Mouse (Mus musculus): ENCODE results near the gene Olfr828.

The Olfr828 gene

DNA sequence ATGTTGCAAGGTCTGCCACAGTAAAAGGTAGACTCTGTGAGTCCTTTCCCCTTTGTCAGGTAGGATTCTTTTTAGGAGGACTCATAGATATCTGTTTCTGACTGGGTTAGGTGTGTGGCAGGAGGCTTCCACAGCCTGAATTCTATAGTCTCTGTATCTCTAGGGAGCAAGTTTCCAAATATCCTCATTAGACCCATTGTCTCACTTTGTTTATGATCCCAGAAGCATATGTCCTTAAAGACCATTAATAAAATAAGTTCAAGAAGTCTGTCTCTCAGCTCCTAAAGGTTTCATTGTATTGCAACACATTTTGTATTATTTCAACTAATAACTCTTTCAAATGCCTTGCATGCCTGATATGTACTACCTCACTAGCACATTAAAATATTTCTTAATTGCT lies at the start of gene Olfr828:
TSS of gene Olfr828 (minus strand) at position 101 of the 400 bp plus-strand sequence.
- CTCF ChIA-PET = no interaction called here
- POLR2A ChIA-PET = no interaction called here

DNA sequence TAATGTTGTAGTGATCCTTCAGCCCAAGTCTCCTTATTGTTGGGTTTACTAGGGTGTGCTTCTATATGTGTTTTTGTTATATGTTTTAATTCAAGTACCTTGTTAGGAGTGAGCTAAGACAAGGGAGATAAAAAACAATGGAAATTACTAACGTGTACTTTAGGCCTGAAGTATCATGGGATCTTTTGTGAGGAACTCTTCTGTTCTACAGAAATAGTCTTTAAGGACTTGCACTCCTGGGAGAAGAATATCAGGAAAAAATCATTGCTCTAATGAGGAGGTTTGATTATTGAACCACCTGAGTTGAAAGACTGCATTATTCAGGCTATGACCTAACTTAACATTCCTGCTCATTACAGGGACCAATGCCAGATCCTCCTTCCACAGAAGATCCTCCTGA lies 35.3 kb upstream of the Olfr828 start, which contains the start of gene Olfr829:
TSS of gene Olfr829 (plus strand) at position 301 of the 400 bp plus-strand sequence.
- ChIA-PET CTCF (no interaction called here), POLR2A (no interaction called here)

DNA sequence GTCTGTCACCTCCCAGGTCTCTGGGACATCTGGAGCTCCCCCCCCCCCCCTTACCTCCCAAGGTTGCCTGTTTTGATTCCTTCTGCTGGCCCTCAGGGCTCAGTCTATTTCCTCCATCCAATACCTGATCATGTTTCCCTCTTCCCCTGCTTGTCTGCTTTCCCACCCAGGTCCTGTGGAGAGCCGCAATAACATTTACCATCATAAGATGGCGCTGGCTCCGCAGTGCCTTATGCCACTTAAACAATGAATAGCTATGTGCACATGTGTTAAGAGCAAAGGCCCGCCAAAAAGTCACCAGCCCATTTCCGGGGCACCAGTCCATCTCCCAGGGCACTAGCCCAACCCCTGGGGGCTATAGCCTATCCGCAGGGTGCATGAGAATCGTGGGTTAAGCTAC lies 34.0 kb downstream of the Olfr828 start:
- ChIA-PET POLR2A (interaction anchor here in 1 of 4 experiments (0.6 kb wide), 1 partner anchor 155 kb away, joined by 3 read pairs; no protein-coding TSS in a partner anchor), CTCF (interaction anchor here in 3 of 4 experiments (0.5 to 0.7 kb wide), 3 partner anchors 359 to 963 kb away, joined by 3 to 5 read pairs (median 3); no protein-coding TSS in a partner anchor)

DNA sequence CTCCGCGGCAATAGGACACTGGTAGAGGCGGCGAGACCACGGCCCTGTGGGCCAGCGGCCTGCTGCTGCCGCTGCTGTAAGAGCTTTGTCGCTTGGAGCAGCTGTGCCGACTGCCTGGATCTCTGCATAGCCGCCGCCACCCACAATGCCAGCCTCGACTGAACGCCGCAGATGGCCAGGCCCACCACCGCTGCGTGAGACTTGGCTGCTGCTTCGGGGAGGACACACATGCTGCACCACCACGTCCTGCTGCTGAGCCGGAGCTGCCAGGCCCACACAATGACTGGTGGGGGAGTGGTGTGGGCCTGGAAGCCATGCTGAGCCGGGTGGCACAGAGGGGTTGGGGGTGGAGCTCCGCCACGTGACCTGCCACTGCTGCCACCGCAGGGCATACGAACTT lies 39.9 kb downstream of the Olfr828 start:
- CTCF ChIA-PET = no interaction called here

DNA sequence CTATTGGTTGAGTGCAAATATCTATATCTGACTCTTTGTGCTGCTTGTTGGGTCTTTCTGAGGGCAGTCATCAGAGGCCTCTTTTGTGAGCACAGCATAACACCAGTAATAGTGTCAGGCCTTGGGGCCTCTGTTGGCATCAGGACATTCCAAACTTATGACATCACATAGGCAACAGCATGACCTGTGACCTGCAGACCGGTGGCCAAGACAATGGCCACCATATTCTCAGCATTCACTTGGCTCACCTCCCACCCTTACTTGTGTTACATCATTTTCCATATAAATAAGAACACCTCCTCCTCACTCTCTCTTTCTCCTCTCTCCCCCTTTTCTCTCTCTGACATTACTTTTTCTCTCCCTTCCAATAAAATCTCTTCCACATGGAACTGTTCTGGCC lies 40.3 kb downstream of the Olfr828 start:
- ChIA-PET CTCF (no interaction called here), POLR2A (no interaction called here)

More for the DNA sequence above, 39.9 kb downstream of the Olfr828 start:
- POLR2A ChIA-PET = no interaction called here
